Mouse (Mus musculus) E14TG2a.4 (cell line): ENCODE results near the gene Inpp5a.

ENCODE experiments used
- H3K27me3 ChIP-seq: 2 replicates; pipeline ENCODE4 v1.6.1; 2014; ENCODE audit warnings: low read length, control low read depth; ENCODE audit not compliant: insufficient read depth
- H3K36me3 ChIP-seq: 2 replicates; pipeline ENCODE4 v1.6.1; 2014; ENCODE audit warnings: low read length, control low read depth; ENCODE audit not compliant: insufficient read depth
- H3K4me1 ChIP-seq: replicated peaks from 2 replicates; pipeline ENCODE4 v1.6.1; 2014; ENCODE audit warnings: low read depth, low read length, control low read depth
- H3K4me3 ChIP-seq: replicated peaks from 2 replicates; pipeline ENCODE4 v1.5.1; 2014; ENCODE audit warnings: mild to moderate bottlenecking, low read length
- H3K9me3 ChIP-seq: 2 replicates; pipeline ENCODE4 v1.6.1; 2014; ENCODE audit warnings: low read length, control low read depth
- CTCF ChIP-seq: conservative IDR thresholded peaks from 2 replicates; pipeline ENCODE4 v1.5.1; 2014; ENCODE audit warnings: low read length
- NANOG ChIP-seq: IDR thresholded peaks from 2 replicates; pipeline ENCODE4 v1.6.1; 2014; ENCODE audit warnings: borderline replicate concordance, low read length, mixed read lengths
- POU5F1 ChIP-seq: IDR thresholded peaks from 2 replicates; pipeline ENCODE4 v1.6.1; 2014; ENCODE audit warnings: low read length, borderline replicate concordance

Gene Inpp5a

GRCm38 (mm10) chr7:139559659-139560058, 170.8 kb downstream of the Inpp5a start:
- Histone ChIP-seq H3K9me3 (no peaks in the 10 kb centered on the region), H3K4me1 (peaks cover 9% of the 10 kb centered on the region), H3K27me3 (no peaks in the 10 kb centered on the region), H3K4me3 (no peak overlapping the region), H3K36me3 (peaks cover 15% of the 10 kb centered on the region)
- TF ChIP-seq NANOG (no peak), CTCF (no peak), POU5F1 (no peak)

- Histone ChIP-seq H3K4me3 (no peak overlapping the region), H3K36me3 (peaks cover 19% of the 10 kb centered on the region), H3K27me3 (no peaks in the 10 kb centered on the region), H3K4me1 (no peaks in the 10 kb centered on the region), H3K9me3 (no peaks in the 10 kb centered on the region)
- TF ChIP-seq POU5F1 (no peak), NANOG (no peak), CTCF (no peak)
Observed at GRCm38 (mm10) chr7:139563425-139563824, 174.5 kb downstream of the Inpp5a start.

GRCm38 (mm10) chr7:139564161-139564560, 175.3 kb downstream of the Inpp5a start:
- TF ChIP-seq POU5F1 (no peak), CTCF (no peak), NANOG (no peak)
- no peaks in the 10 kb centered on the region for H3K9me3 ChIP-seq
- H3K27me3 ChIP-seq: no peaks in the 10 kb centered on the region

GRCm38 (mm10) chr7:139565998-139566397, 177.1 kb downstream of the Inpp5a start:
- TF ChIP-seq POU5F1 (no peak), NANOG (no peak), CTCF (no peak)
- H3K27me3 ChIP-seq: no peaks in the 10 kb centered on the region
- no peak overlapping the region for H3K4me3 ChIP-seq
- no peaks in the 10 kb centered on the region for H3K4me1 ChIP-seq
- H3K9me3 ChIP-seq: no peaks in the 10 kb centered on the region
- peaks cover 4% of the 10 kb centered on the region; the same call in 1 of the 2 replicates for H3K36me3 ChIP-seq

More at GRCm38 (mm10) chr7:139564161-139564560, 175.3 kb downstream of the Inpp5a start:
- H3K4me1 ChIP-seq: no peaks in the 10 kb centered on the region
- H3K4me3 ChIP-seq: no peak overlapping the region
- H3K36me3 ChIP-seq: peaks cover 12% of the 10 kb centered on the region

GRCm38 (mm10) chr7:139566533-139566932, 177.6 kb downstream of the Inpp5a start:
- Histone ChIP-seq H3K36me3 (peaks cover 4% of the 10 kb centered on the region; the same call in 1 of the 2 replicates), H3K4me3 (no peak overlapping the region)
- no peak for TF ChIP-seq POU5F1
- no peak for TF ChIP-seq NANOG
- TF ChIP-seq CTCF: no peak

GRCm38 (mm10) chr7:139570788-139571187, 181.9 kb downstream of the Inpp5a start:
- Histone ChIP-seq H3K4me1 (peaks cover 6% of the 10 kb centered on the region), H3K4me3 (no peak overlapping the region), H3K9me3 (no peaks in the 10 kb centered on the region), H3K27me3 (peaks cover 8% of the 10 kb centered on the region), H3K36me3 (peaks cover 4% of the 10 kb centered on the region; the same call in 1 of the 2 replicates)
- TF ChIP-seq NANOG (no peak), POU5F1 (no peak), CTCF (no peak)

More at GRCm38 (mm10) chr7:139566533-139566932, 177.6 kb downstream of the Inpp5a start:
- Histone ChIP-seq H3K27me3 (no peaks in the 10 kb centered on the region), H3K9me3 (no peaks in the 10 kb centered on the region), H3K4me1 (no peaks in the 10 kb centered on the region)

GRCm38 (mm10) chr7:139572665-139573064, 183.8 kb downstream of the Inpp5a start:
- peaks cover 26% of the 10 kb centered on the region for H3K27me3 ChIP-seq
- no peaks in the 10 kb centered on the region for H3K9me3 ChIP-seq
- TF ChIP-seq NANOG (no peak), POU5F1 (no peak), CTCF (no peak)
- no peak overlapping the region for H3K4me3 ChIP-seq
- peaks cover 3% of the 10 kb centered on the region; the same call in 1 of the 2 replicates for H3K36me3 ChIP-seq
- H3K4me1 ChIP-seq: peaks cover 25% of the 10 kb centered on the region

- TF ChIP-seq CTCF: no peak
- no peak for TF ChIP-seq NANOG
- no peak for TF ChIP-seq POU5F1
- H3K4me3 ChIP-seq: peak overlapping the region; percentile 27; the same call in 1 of the 2 replicates
- H3K9me3 ChIP-seq: no peaks in the 10 kb centered on the region
- peaks cover 58% of the 10 kb centered on the region for H3K27me3 ChIP-seq
- peaks cover 60% of the 10 kb centered on the region for H3K4me1 ChIP-seq
- no peaks in the 10 kb centered on the region for H3K36me3 ChIP-seq
Observed at GRCm38 (mm10) chr7:139576064-139576686, 187.3 kb downstream of the Inpp5a start.

GRCm38 (mm10) chr7:139579261-139579905, 190.5 kb downstream of the Inpp5a start:
- 0 out of 2 replicates have a peak, but pooled peaks have one; percentile 25 for TF ChIP-seq NANOG
- no peak for TF ChIP-seq CTCF
- TF ChIP-seq POU5F1: 0 out of 2 replicates have a peak, but pooled peaks have one; percentile 24
- Histone ChIP-seq H3K4me1 (peaks cover 79% of the 10 kb centered on the region), H3K27me3 (peaks cover 90% of the 10 kb centered on the region), H3K36me3 (no peaks in the 10 kb centered on the region), H3K4me3 (peak overlapping the region; percentile 35; the same call in 1 of the 2 replicates), H3K9me3 (no peaks in the 10 kb centered on the region)
